Mouse (Mus musculus) limb, embryonic 12.5 days (tissue): ENCODE results near the gene Ch25h. TPM values are rescaled to one million over a fixed set of nuclear protein-coding genes. Genes with fewer than 3 reads are reported as not detected.

Source experiments
- ATAC-seq: fragments of 200-750 bp; cut with Nextera tagmentation; 2 replicates; pipeline ENCODE4 v1.8.0; 2017; ENCODE audit warnings: low read depth, moderate TSS enrichment; ENCODE audit not compliant: insufficient number of reproducible peaks, insufficient read depth, low FRiP score, low TSS enrichment
- H3K27ac ChIP-seq: fragments of 300-500 bp; sonication (generic); 2 replicates; pipeline ENCODE4 v1.5.1; 2016; ENCODE audit warnings: mild to moderate bottlenecking, moderate library complexity
- H3K27me3 ChIP-seq: fragments of 300-500 bp; sonication (generic); 2 replicates; pipeline ENCODE4 v1.6.1; 2016; ENCODE audit warnings: mild to moderate bottlenecking, moderate library complexity
- H3K36me3 ChIP-seq: fragments of 300-500 bp; sonication (generic); 2 replicates; pipeline ENCODE4 v1.6.1; 2016; ENCODE audit warnings: mild to moderate bottlenecking, moderate library complexity
- H3K4me1 ChIP-seq: fragments of 300-500 bp; sonication (generic); replicated peaks from 2 replicates; pipeline ENCODE4 v1.6.1; 2016
- H3K4me2 ChIP-seq: fragments of 300-500 bp; sonication (generic); 2 replicates; pipeline ENCODE4 v1.6.1; 2016; ENCODE audit warnings: mild to moderate bottlenecking, moderate library complexity
- H3K4me3 ChIP-seq: fragments of 300-500 bp; sonication (generic); replicated peaks from 2 replicates; pipeline ENCODE4 v1.5.1; 2016; ENCODE audit warnings: mild to moderate bottlenecking
- H3K9ac ChIP-seq: fragments of 300-500 bp; sonication (generic); replicated peaks from 2 replicates; pipeline ENCODE4 v1.6.1; 2016; ENCODE audit warnings: mild to moderate bottlenecking, moderate library complexity
- H3K9me3 ChIP-seq: fragments of 300-500 bp; sonication (generic); 2 replicates; pipeline ENCODE4 v1.6.1; 2016; ENCODE audit warnings: mild to moderate bottlenecking, moderate library complexity
- WGBS: fragments of 180-500 bp; shearing (Covaris S2); methylation state at CpG from one replicate; pipeline ENCODE4 v1.1.7; 2016; 5-methylcytosine and 5-hydroxymethylcytosine counted together
- polyA plus RNA-seq: library from polyadenylated mRNA; unstranded; fragments of >200 nt; fragmentation: Nextera tagmentation; extraction: Ambion mirVana; gene quantifications from 2 replicates; pipeline ENCODE4 v1.2.1, GENCODE M21; 2016

The Ch25h gene
- polyA plus RNA-seq, 1 experiment from 2014 or later = 5.4 TPM

- Histone ChIP-seq H3K36me3 (no peaks in the 10 kb centered on the region), H3K4me2 (no peak overlapping the region), H3K27me3 (peaks cover 15% of the 10 kb centered on the region), H3K9ac (no peak overlapping the region), H3K9me3 (no peaks in the 10 kb centered on the region), H3K27ac (no peak overlapping the region), H3K4me1 (no peaks in the 10 kb centered on the region), H3K4me3 (no peak overlapping the region)
- ATAC-seq = no peak
- 57% methylated on average over 3 of the region's 3 CpGs for WGBS
Measured at GRCm38 (mm10) chr19:34468794-34469193, 6.2 kb downstream of the Ch25h start.

GRCm38 (mm10) chr19:34468216-34468615 is 6.7 kb downstream of the Ch25h start:
- peaks cover 12% of the 10 kb centered on the region for H3K27me3 ChIP-seq

GRCm38 (mm10) chr19:34464453-34464852 is 10.5 kb downstream of the Ch25h start:
- no peak overlapping the region for H3K27ac ChIP-seq
- H3K36me3 ChIP-seq = no peaks in the 10 kb centered on the region
- ATAC-seq = no peak
- no peak overlapping the region for H3K4me3 ChIP-seq
- no peaks in the 10 kb centered on the region for H3K9me3 ChIP-seq
- H3K4me2 ChIP-seq = no peak overlapping the region
- no peak overlapping the region for H3K9ac ChIP-seq
- no peaks in the 10 kb centered on the region for H3K27me3 ChIP-seq
- no peaks in the 10 kb centered on the region; the same call in 1 of the 2 replicates for H3K4me1 ChIP-seq
- 76% methylated on average over 3 of the region's 3 CpGs for WGBS

More at GRCm38 (mm10) chr19:34468216-34468615, 6.7 kb downstream of the Ch25h start:
- no peak for ATAC-seq
- no peak overlapping the region for H3K4me3 ChIP-seq
- H3K27ac ChIP-seq = no peak overlapping the region
- no peaks in the 10 kb centered on the region for H3K9me3 ChIP-seq
- no peak overlapping the region for H3K4me2 ChIP-seq
- H3K36me3 ChIP-seq = no peaks in the 10 kb centered on the region
- no peaks in the 10 kb centered on the region for H3K4me1 ChIP-seq
- no peak overlapping the region for H3K9ac ChIP-seq
- WGBS = 45% methylated on average over 6 of the region's 6 CpGs

DNA sequence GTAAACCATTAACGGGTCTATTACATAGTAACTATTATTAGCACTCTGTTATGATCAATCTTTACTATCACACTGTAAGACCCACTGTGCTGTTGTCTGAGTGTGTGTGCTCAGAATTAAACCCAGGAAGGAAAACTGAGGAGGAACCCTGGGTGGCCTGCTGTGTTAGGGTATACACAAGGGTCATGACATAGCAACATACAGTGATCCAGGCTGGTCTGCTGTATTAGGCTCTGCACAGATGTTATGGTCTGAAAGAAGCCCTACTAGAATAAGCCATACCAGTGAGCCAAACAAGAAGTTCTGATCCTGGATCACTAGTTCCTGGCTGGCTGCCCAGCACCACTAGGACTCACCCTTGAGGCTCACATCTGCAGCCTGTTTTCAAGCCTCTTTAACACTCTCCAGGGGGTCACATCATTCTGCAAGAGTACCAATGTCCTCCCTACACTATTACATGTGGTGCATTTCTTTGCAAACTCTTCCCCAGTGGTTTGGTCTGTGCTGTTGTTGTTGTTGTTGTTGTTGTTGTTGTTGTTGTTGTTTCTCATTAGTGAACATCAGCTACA is 13.4 kb downstream of the Ch25h start:
- no peak overlapping the region for H3K4me2 ChIP-seq
- H3K27me3 ChIP-seq = no peaks in the 10 kb centered on the region
- 0 out of 2 replicates have a peak, but pooled peaks have one; percentile 26 for ATAC-seq
- no peaks in the 10 kb centered on the region; the same call in 1 of the 2 replicates for H3K4me1 ChIP-seq
- no peaks in the 10 kb centered on the region for H3K36me3 ChIP-seq
- H3K9me3 ChIP-seq = no peaks in the 10 kb centered on the region
- no peak overlapping the region for H3K4me3 ChIP-seq
- no peak overlapping the region for H3K27ac ChIP-seq
- no peak overlapping the region for H3K9ac ChIP-seq
- 88% methylated on average over 1 of the region's 1 CpGs for WGBS

DNA sequence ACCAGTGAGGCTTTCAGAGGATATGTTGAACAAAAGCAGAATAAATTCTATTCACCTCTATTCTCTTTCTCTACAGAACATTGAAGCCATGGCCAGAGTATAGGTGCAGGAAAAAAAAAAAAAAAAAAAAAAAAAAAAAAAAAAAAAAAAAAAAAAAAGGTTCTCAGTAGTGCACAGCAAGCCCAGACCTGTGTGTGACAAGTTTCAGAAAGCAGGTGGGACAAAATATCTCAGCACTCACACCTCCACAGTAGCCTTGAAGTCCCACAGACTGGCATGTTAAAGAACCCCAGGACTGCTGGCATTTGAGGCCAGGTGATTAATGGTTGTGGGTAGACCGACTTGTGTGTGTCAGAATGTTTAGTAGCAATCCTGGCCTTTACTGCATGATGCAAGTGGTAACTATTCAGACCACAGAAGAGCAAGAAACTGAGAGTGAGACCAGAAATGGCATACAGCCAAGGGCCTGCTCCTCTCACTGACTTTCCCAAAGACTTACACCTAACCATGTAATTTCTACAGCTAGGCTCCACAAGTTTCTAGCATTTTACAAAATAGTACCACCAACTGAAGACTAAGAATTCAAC is 24.1 kb downstream of the Ch25h start:
- Histone ChIP-seq H3K4me2 (no peak overlapping the region), H3K9ac (no peak overlapping the region), H3K27me3 (no peaks in the 10 kb centered on the region), H3K4me1 (no peaks in the 10 kb centered on the region), H3K9me3 (no peaks in the 10 kb centered on the region), H3K4me3 (no peak overlapping the region), H3K27ac (no peak overlapping the region), H3K36me3 (no peaks in the 10 kb centered on the region)
- WGBS = 52% methylated on average over 1 of the region's 1 CpGs
- no peak for ATAC-seq

DNA sequence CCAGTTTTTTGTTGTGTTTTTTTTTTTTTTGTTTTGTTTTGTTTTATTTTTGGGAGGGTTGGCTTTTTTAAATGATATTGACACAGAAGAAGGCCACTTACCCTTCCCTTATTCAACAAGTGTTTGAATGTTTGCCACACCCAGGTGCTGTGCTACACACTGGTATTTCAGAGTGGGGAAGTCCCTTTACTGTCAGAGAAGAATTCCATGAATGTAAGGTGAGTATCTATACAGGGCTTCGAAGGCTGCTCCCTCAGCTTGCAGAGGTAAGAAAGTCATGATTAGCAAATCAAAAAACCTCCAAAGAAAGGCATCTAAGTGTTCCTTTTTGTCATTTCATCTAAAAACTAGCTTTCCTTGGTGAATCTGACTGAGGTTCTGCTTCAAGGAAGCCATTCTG is 26.1 kb downstream of the Ch25h start:
- no peaks in the 10 kb centered on the region for H3K27me3 ChIP-seq
- H3K27ac ChIP-seq = no peak overlapping the region
- H3K9me3 ChIP-seq = no peaks in the 10 kb centered on the region
- WGBS = 84% methylated on average over 1 of the region's 1 CpGs
- no peak for ATAC-seq
- H3K4me3 ChIP-seq = no peak overlapping the region
- no peaks in the 10 kb centered on the region for H3K4me1 ChIP-seq
- H3K4me2 ChIP-seq = no peak overlapping the region
- H3K36me3 ChIP-seq = no peaks in the 10 kb centered on the region
- no peak overlapping the region for H3K9ac ChIP-seq

GRCm38 (mm10) chr19:34445410-34446012 is 29.5 kb downstream of the Ch25h start:
- no peaks in the 10 kb centered on the region for H3K36me3 ChIP-seq
- no peak for ATAC-seq
- 34% methylated on average over 4 of the region's 4 CpGs for WGBS
- no peaks in the 10 kb centered on the region for H3K9me3 ChIP-seq
- H3K4me1 ChIP-seq = no peaks in the 10 kb centered on the region
- no peak overlapping the region for H3K9ac ChIP-seq
- no peaks in the 10 kb centered on the region for H3K27me3 ChIP-seq
- no peak overlapping the region for H3K4me3 ChIP-seq
- H3K27ac ChIP-seq = no peak overlapping the region; the same call in 1 of the 2 replicates
- H3K4me2 ChIP-seq = no peak overlapping the region

DNA sequence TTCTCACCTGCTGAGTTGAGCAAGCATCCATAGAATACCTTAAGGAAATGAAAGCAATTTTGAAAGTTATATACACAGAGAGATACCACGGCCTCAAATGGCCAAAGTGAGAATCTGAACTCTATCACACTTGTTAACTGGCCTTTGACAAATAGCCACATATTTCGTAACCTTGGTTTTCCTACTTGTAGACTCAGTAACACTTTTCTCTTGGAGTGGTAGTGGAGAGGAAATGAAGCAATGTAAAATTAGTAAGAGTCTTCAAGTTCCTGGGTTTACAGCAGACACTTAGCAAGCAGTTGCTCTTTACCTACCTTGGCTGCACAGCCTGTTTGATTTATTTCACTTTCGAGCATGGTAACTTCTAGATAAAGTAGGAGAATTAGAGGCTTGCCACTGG is 30.2 kb downstream of the Ch25h start:
- WGBS = 72% methylated on average over 3 of the region's 3 CpGs
- no peak for ATAC-seq
- no peak overlapping the region for H3K27ac ChIP-seq

GRCm38 (mm10) chr19:34441979-34442378 is 33.0 kb downstream of the Ch25h start:
- Histone ChIP-seq H3K27me3 (no peaks in the 10 kb centered on the region), H3K4me3 (no peak overlapping the region), H3K4me1 (no peaks in the 10 kb centered on the region), H3K9ac (no peak overlapping the region), H3K36me3 (no peaks in the 10 kb centered on the region), H3K27ac (no peak overlapping the region), H3K4me2 (no peak overlapping the region), H3K9me3 (no peaks in the 10 kb centered on the region)
- WGBS = 83% methylated on average over 2 of the region's 2 CpGs
- ATAC-seq = no peak

More for the DNA sequence above, 30.2 kb downstream of the Ch25h start:
- no peaks in the 10 kb centered on the region for H3K4me1 ChIP-seq
- H3K9ac ChIP-seq = no peak overlapping the region
- H3K9me3 ChIP-seq = no peaks in the 10 kb centered on the region
- H3K4me3 ChIP-seq = no peak overlapping the region
- H3K27me3 ChIP-seq = no peaks in the 10 kb centered on the region
- H3K4me2 ChIP-seq = no peak overlapping the region
- H3K36me3 ChIP-seq = no peaks in the 10 kb centered on the region

- Histone ChIP-seq H3K36me3 (no peaks in the 10 kb centered on the region), H3K9ac (no peak overlapping the region), H3K4me1 (0 out of 2 replicates have a peak, but pooled peaks cover 3% of the 10 kb centered on the region), H3K4me3 (no peak overlapping the region), H3K27ac (no peak overlapping the region), H3K9me3 (no peaks in the 10 kb centered on the region), H3K27me3 (no peaks in the 10 kb centered on the region), H3K4me2 (no peak overlapping the region)
- WGBS = 48% methylated on average over 5 of the region's 5 CpGs
- ATAC-seq = peak; percentile 66
Measured at GRCm38 (mm10) chr19:34435197-34435611, 39.8 kb downstream of the Ch25h start.

DNA sequence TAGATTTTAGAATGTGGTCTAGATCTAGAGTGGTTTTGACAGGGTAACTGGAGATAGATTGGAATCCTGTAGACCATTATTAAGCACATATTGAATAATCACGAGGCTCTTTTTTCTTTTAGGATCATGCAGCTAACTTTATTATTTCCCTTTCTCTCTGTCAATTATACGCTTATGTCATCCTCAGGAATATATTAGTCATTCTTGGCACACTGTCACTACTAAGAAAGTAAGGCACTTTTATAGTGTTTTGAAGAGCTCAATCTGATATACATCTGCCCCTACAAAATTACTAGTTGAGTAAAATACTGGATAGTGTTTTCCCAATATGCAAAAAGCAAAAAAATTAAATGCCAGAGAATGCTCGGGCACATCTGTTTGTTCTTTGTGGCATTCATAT is 43.6 kb downstream of the Ch25h start:
- no peak overlapping the region for H3K4me2 ChIP-seq
- no peaks in the 10 kb centered on the region for H3K9me3 ChIP-seq
- no peak for ATAC-seq
- no peaks in the 10 kb centered on the region for H3K36me3 ChIP-seq
- no peak overlapping the region for H3K4me3 ChIP-seq
- WGBS = 80% methylated on average over 3 of the region's 3 CpGs
- no peak overlapping the region for H3K9ac ChIP-seq
- H3K27ac ChIP-seq = no peak overlapping the region
- no peaks in the 10 kb centered on the region for H3K27me3 ChIP-seq
- H3K4me1 ChIP-seq = 0 out of 2 replicates have a peak, but pooled peaks cover 3% of the 10 kb centered on the region
